Mouse (Mus musculus) mouse trophoblast stem cell (cell line): ENCODE measurements around the gene Gm10964.

Source experiments
- in situ Hi-C, 2 experiments: fragments of 300-500 bp; cut with MseI, MboI; formaldehyde crosslinking; loops; 2 replicates in 1 of 2; 3 replicates in 1 of 2; pipeline ENCODE4 v1.15.1; 2025

The Gm10964 gene

GRCm38 (mm10) chr3:103733799-103734695 is 5.1 kb upstream of the Gm10964 start:
- in situ Hi-C loops: loop anchor here (25.0 kb wide), 1 partner anchor 297 kb away; no protein-coding TSS in a partner anchor

- in situ Hi-C loops: loop anchor here (25.0 kb wide), 1 partner anchor 298 kb away; no protein-coding TSS in a partner anchor
Measured at GRCm38 (mm10) chr3:103734696-103735519, 4.3 kb upstream of the Gm10964 start.

GRCm38 (mm10) chr3:103735776-103736600 is 3.2 kb upstream of the Gm10964 start:
- in situ Hi-C loops: loop anchor here (25.0 kb wide), 1 partner anchor 299 kb away; no protein-coding TSS in a partner anchor

- in situ Hi-C loops: loop anchor here (25.0 kb wide), 1 partner anchor 300 kb away; no protein-coding TSS in a partner anchor
Measured at GRCm38 (mm10) chr3:103737061-103737754, 2.0 kb upstream of the Gm10964 start.

GRCm38 (mm10) chr3:103737778-103738571 is 1.2 kb upstream of the Gm10964 start, which contains the start of gene Olfml3:
Gene Olfml3 (minus strand): TSS chr3:103738001.
- in situ Hi-C loops: loop anchor here (25.0 kb wide), 1 partner anchor 301 kb away; no protein-coding TSS in a partner anchor

GRCm38 (mm10) chr3:103740342-103740741 is 1.2 kb downstream of the Gm10964 start:
- in situ Hi-C loops: loop anchor here (25.0 kb wide), 1 partner anchor 303 kb away; no protein-coding TSS in a partner anchor

GRCm38 (mm10) chr3:103743208-103743607 is 4.0 kb downstream of the Gm10964 start:
- in situ Hi-C loops: loop anchor here (25.0 kb wide), 1 partner anchor 306 kb away; no protein-coding TSS in a partner anchor

GRCm38 (mm10) chr3:103745001-103745770 is 6.0 kb downstream of the Gm10964 start:
- in situ Hi-C loops: loop anchor here (25.0 kb wide), 1 partner anchor 308 kb away; no protein-coding TSS in a partner anchor

GRCm38 (mm10) chr3:103746711-103747110 is 7.5 kb downstream of the Gm10964 start:
- in situ Hi-C loops: loop anchor here (25.0 kb wide), 1 partner anchor 309 kb away; no protein-coding TSS in a partner anchor

GRCm38 (mm10) chr3:103751558-103751957 is 12.4 kb downstream of the Gm10964 start:
- in situ Hi-C loops: no loop called here

GRCm38 (mm10) chr3:103755351-103755750 is 16.2 kb downstream of the Gm10964 start:
- in situ Hi-C loops: no loop called here

- in situ Hi-C loops: no loop called here
Measured at GRCm38 (mm10) chr3:103756920-103757319, 17.8 kb downstream of the Gm10964 start.

GRCm38 (mm10) chr3:103758456-103758855 is 19.3 kb downstream of the Gm10964 start:
- in situ Hi-C loops: no loop called here

GRCm38 (mm10) chr3:103759261-103759970 is 20.2 kb downstream of the Gm10964 start:
- in situ Hi-C loops: no loop called here

- in situ Hi-C loops: no loop called here
Measured at GRCm38 (mm10) chr3:103766789-103767188, 27.6 kb downstream of the Gm10964 start.

- in situ Hi-C loops: no loop called here
Measured at GRCm38 (mm10) chr3:103771531-103772130, 32.5 kb downstream of the Gm10964 start.

GRCm38 (mm10) chr3:103772846-103773245 is 33.7 kb downstream of the Gm10964 start:
- in situ Hi-C loops: no loop called here
